Mouse (Mus musculus): ENCODE measurements around the gene Creb3l1. TPM values are rescaled to one million over a fixed set of nuclear protein-coding genes. Genes with fewer than 3 reads are reported as not detected.

Gene Creb3l1
- total RNA-seq, 2 experiments from 2014 or later: 0.37 to 1.1 TPM

- ATAC-seq (replicated peaks; ENCODE audit: poor library complexity): no peak
Observed at GRCm38 (mm10) chr2:91948151-91948509, 76.2 kb downstream of the Creb3l1 start.

- ATAC-seq (replicated peaks; ENCODE audit: poor library complexity): peak; percentile 23
Observed at GRCm38 (mm10) chr2:91947397-91948150, 76.7 kb downstream of the Creb3l1 start.

GRCm38 (mm10) chr2:91946836-91947235 is 77.5 kb downstream of the Creb3l1 start:
- no peak for ATAC-seq (replicated peaks; ENCODE audit: poor library complexity)

GRCm38 (mm10) chr2:91945483-91945882 is 78.8 kb downstream of the Creb3l1 start, which contains the start of gene Gm9821:
TSS of gene Gm9821 (plus strand) at chr2:91945703.
- no peak for ATAC-seq (replicated peaks; ENCODE audit: poor library complexity)

- ATAC-seq (replicated peaks; ENCODE audit: poor library complexity): peak; percentile 75
Observed at GRCm38 (mm10) chr2:91944170-91944950, 79.9 kb downstream of the Creb3l1 start.

- ATAC-seq (replicated peaks; ENCODE audit: poor library complexity): peak; percentile 38; the same call in 1 of the 2 replicates
Observed at GRCm38 (mm10) chr2:91942356-91942755, 81.9 kb downstream of the Creb3l1 start.

- no peak for ATAC-seq (replicated peaks; ENCODE audit: poor library complexity)
Observed at GRCm38 (mm10) chr2:91939303-91939935, 84.9 kb downstream of the Creb3l1 start.

GRCm38 (mm10) chr2:91936154-91936553 is 88.1 kb downstream of the Creb3l1 start:
- ATAC-seq (replicated peaks; ENCODE audit: poor library complexity): no peak

GRCm38 (mm10) chr2:91934826-91935525 is 89.3 kb downstream of the Creb3l1 start:
- no peak for ATAC-seq (replicated peaks; ENCODE audit: poor library complexity)

GRCm38 (mm10) chr2:91934016-91934415 is 90.3 kb downstream of the Creb3l1 start:
- ATAC-seq (replicated peaks; ENCODE audit: poor library complexity): peak; percentile 22; the same call in 1 of the 2 replicates

- ATAC-seq (replicated peaks; ENCODE audit: poor library complexity): no peak
Observed at GRCm38 (mm10) chr2:91933471-91933870, 90.8 kb downstream of the Creb3l1 start.

GRCm38 (mm10) chr2:91932737-91933350 is 91.5 kb downstream of the Creb3l1 start:
- ATAC-seq (replicated peaks; ENCODE audit: poor library complexity): no peak

Other genes starting within 250 kb of the Creb3l1 start
- 0.17 TPM in 2 replicates for gene Chrm4, start 97.3 kb downstream of the Creb3l1 start, total RNA-seq (2015)
- 0.17 TPM in 1 of 2 replicates, not detected in the other for gene Chrm4, start 97.3 kb downstream of the Creb3l1 start, total RNA-seq (2017)
- 0.32 and 0.86 TPM in 2 replicates for gene Mdk, start 92.2 kb downstream of the Creb3l1 start, total RNA-seq (2015)
- 0.12 and 0.30 TPM in 2 replicates for gene Mdk, start 92.2 kb downstream of the Creb3l1 start, total RNA-seq (2017)
- not detected in 2 replicates for gene Gm9821, start 78.8 kb downstream of the Creb3l1 start, total RNA-seq (2015)
- 0.21 and 0.95 TPM in 2 replicates for gene Gm9821, start 78.8 kb downstream of the Creb3l1 start, total RNA-seq (2017)
- 111 and 112 TPM in 2 replicates for gene Dgkz, start 48.6 kb downstream of the Creb3l1 start, total RNA-seq (2015)
- 76.3 and 94.7 TPM in 2 replicates for gene Dgkz, start 48.6 kb downstream of the Creb3l1 start, total RNA-seq (2017)
- 48.4 and 49.5 TPM in 2 replicates for gene Phf21a, start 68.6 kb upstream of the Creb3l1 start, total RNA-seq (2015)
- 23.2 and 24.3 TPM in 2 replicates for gene Phf21a, start 68.6 kb upstream of the Creb3l1 start, total RNA-seq (2017)

Data from megakaryocyte progenitor cell, adult 5-6 weeks (primary cell).